Mouse (Mus musculus): ENCODE measurements around the gene Vmn1r94. TPM values are rescaled to one million over a fixed set of nuclear protein-coding genes. Genes with fewer than 3 reads are reported as not detected.

Vmn1r94 gene
- not detected for polyA plus RNA-seq (2014; fragmentation: Illumina TruSeq; extraction: RNeasy Lipid Tissue Mini Kit (QIAGEN cat#74804); ENCODE audit: low read depth, low replicate concordance)

GRCm38 (mm10) chr7:20168277-20168676, at the start of gene Vmn1r94:
Gene Vmn1r94 (minus strand): TSS chr7:20168377.

GRCm38 (mm10) chr7:20205507-20205906, 37.3 kb upstream of the Vmn1r94 start, which contains the start of gene Gm6164:
Gene Gm6164 (minus strand): TSS chr7:20205607.

GRCm38 (mm10) chr7:20193410-20193809, 25.2 kb upstream of the Vmn1r94 start, which contains the start of gene Vmn1r95:
Gene Vmn1r95 (plus strand): TSS chr7:20193710.

GRCm38 (mm10) chr7:20138988-20139387, 29.2 kb downstream of the Vmn1r94 start, which contains the start of gene Vmn1r93:
Gene Vmn1r93 (minus strand): TSS chr7:20139088.

GRCm38 (mm10) chr7:20122479-20122878, 45.7 kb downstream of the Vmn1r94 start, which contains the start of gene Gm16442:
Gene Gm16442 (minus strand): TSS chr7:20122579.

Other genes with a start within 250 kb of the Vmn1r94 start
- 37.7 TPM for gene Pvr, start 247.2 kb downstream of the Vmn1r94 start, polyA plus RNA-seq (2014; fragmentation: Illumina TruSeq; extraction: RNeasy Lipid Tissue Mini Kit (QIAGEN cat#74804); ENCODE audit: low read depth, low replicate concordance)
- gene Igsf23, start 217.6 kb downstream of the Vmn1r94 start, polyA plus RNA-seq (2014; fragmentation: Illumina TruSeq; extraction: RNeasy Lipid Tissue Mini Kit (QIAGEN cat#74804); ENCODE audit: low read depth, low replicate concordance): 5.9 TPM
- gene Ceacam20, start 203.0 kb downstream of the Vmn1r94 start, polyA plus RNA-seq (2014; fragmentation: Illumina TruSeq; extraction: RNeasy Lipid Tissue Mini Kit (QIAGEN cat#74804); ENCODE audit: low read depth, low replicate concordance): not detected
- gene Nlrp9b, start 176.9 kb downstream of the Vmn1r94 start, polyA plus RNA-seq (2014; fragmentation: Illumina TruSeq; extraction: RNeasy Lipid Tissue Mini Kit (QIAGEN cat#74804); ENCODE audit: low read depth, low replicate concordance): not detected
- gene Vmn1r91, start 68.7 kb downstream of the Vmn1r94 start, polyA plus RNA-seq (2014; fragmentation: Illumina TruSeq; extraction: RNeasy Lipid Tissue Mini Kit (QIAGEN cat#74804); ENCODE audit: low read depth, low replicate concordance): not detected
- not detected for gene Gm16442, start 45.8 kb downstream of the Vmn1r94 start, polyA plus RNA-seq (2014; fragmentation: Illumina TruSeq; extraction: RNeasy Lipid Tissue Mini Kit (QIAGEN cat#74804); ENCODE audit: low read depth, low replicate concordance)
- not detected for gene Vmn1r93, start 29.3 kb downstream of the Vmn1r94 start, polyA plus RNA-seq (2014; fragmentation: Illumina TruSeq; extraction: RNeasy Lipid Tissue Mini Kit (QIAGEN cat#74804); ENCODE audit: low read depth, low replicate concordance)
- gene Vmn1r95, start 25.3 kb upstream of the Vmn1r94 start, polyA plus RNA-seq (2014; fragmentation: Illumina TruSeq; extraction: RNeasy Lipid Tissue Mini Kit (QIAGEN cat#74804); ENCODE audit: low read depth, low replicate concordance): not detected
- gene Gm6164, start 37.2 kb upstream of the Vmn1r94 start, polyA plus RNA-seq (2014; fragmentation: Illumina TruSeq; extraction: RNeasy Lipid Tissue Mini Kit (QIAGEN cat#74804); ENCODE audit: low read depth, low replicate concordance): not detected
- gene Gm4498, start 65.5 kb upstream of the Vmn1r94 start, polyA plus RNA-seq (2014; fragmentation: Illumina TruSeq; extraction: RNeasy Lipid Tissue Mini Kit (QIAGEN cat#74804); ENCODE audit: low read depth, low replicate concordance): not detected
- not detected for gene Gm5890, start 94.5 kb upstream of the Vmn1r94 start, polyA plus RNA-seq (2014; fragmentation: Illumina TruSeq; extraction: RNeasy Lipid Tissue Mini Kit (QIAGEN cat#74804); ENCODE audit: low read depth, low replicate concordance)
- not detected for gene Gm4133, start 165.7 kb upstream of the Vmn1r94 start, polyA plus RNA-seq (2014; fragmentation: Illumina TruSeq; extraction: RNeasy Lipid Tissue Mini Kit (QIAGEN cat#74804); ENCODE audit: low read depth, low replicate concordance)
- not detected for gene Gm5728, start 207.0 kb upstream of the Vmn1r94 start, polyA plus RNA-seq (2014; fragmentation: Illumina TruSeq; extraction: RNeasy Lipid Tissue Mini Kit (QIAGEN cat#74804); ENCODE audit: low read depth, low replicate concordance)
- gene Vmn1r100, start 249.6 kb upstream of the Vmn1r94 start, polyA plus RNA-seq (2014; fragmentation: Illumina TruSeq; extraction: RNeasy Lipid Tissue Mini Kit (QIAGEN cat#74804); ENCODE audit: low read depth, low replicate concordance): not detected

Data from heart, adult 10 weeks (tissue).